Mouse (Mus musculus) intestine, postnatal 0 days (tissue): ENCODE measurements around the gene Aim2. TPM values are rescaled to one million over a fixed set of nuclear protein-coding genes. Genes with fewer than 3 reads are reported as not detected.
"Not testable (repeated sequence)": the region's sequence is repeated elsewhere in the genome, so short reads cannot be mapped to it uniquely, and the experiment has no call there.

Experiments
- ATAC-seq: fragments of 200-750 bp; cut with Nextera tagmentation; 2 replicates; pipeline ENCODE4 v1.8.0; 2017; ENCODE audit warnings: mild to moderate bottlenecking, moderate TSS enrichment, moderate library complexity
- H3K27ac ChIP-seq: fragments of 300-500 bp; sonication (generic); 2 replicates; pipeline ENCODE4 v1.5.1; 2014; ENCODE audit warnings: mild to moderate bottlenecking, low read depth, low read length, moderate library complexity
- H3K27me3 ChIP-seq: fragments of 300-500 bp; sonication (generic); replicated peaks from 2 replicates; pipeline ENCODE4 v1.6.1; 2014; ENCODE audit warnings: low read length, mixed read lengths; ENCODE audit not compliant: control insufficient read depth, insufficient read depth
- H3K36me3 ChIP-seq: fragments of 300-500 bp; sonication (generic); 2 replicates; pipeline ENCODE4 v1.6.1; 2014; ENCODE audit warnings: mild to moderate bottlenecking, moderate library complexity; ENCODE audit not compliant: control insufficient read depth, insufficient read depth
- H3K4me1 ChIP-seq: fragments of 300-500 bp; sonication (generic); replicated peaks from 2 replicates; pipeline ENCODE4 v1.6.1; 2014; ENCODE audit warnings: antibody characterized with exemption, low read length, mixed read lengths; ENCODE audit not compliant: control insufficient read depth, insufficient read depth
- H3K4me2 ChIP-seq: fragments of 300-500 bp; sonication (generic); replicated peaks from 2 replicates; pipeline ENCODE4 v1.6.1; 2014; ENCODE audit warnings: low read depth, mild to moderate bottlenecking, moderate library complexity
- H3K4me3 ChIP-seq: fragments of 300-500 bp; sonication (generic); 2 replicates; pipeline ENCODE4 v1.5.1; 2014; ENCODE audit warnings: low read depth, low read length
- H3K9ac ChIP-seq: fragments of 300-500 bp; sonication (generic); 2 replicates; pipeline ENCODE4 v1.6.1; 2014; ENCODE audit warnings: mild to moderate bottlenecking, low read depth, low read length
- H3K9me3 ChIP-seq: fragments of 300-500 bp; sonication (generic); 2 replicates; pipeline ENCODE4 v1.6.1; 2016; ENCODE audit warnings: mixed run types; ENCODE audit not compliant: control insufficient read depth
- CTCF ChIP-seq: sonication (generic); IDR thresholded peaks from 2 replicates; pipeline ENCODE4 v1.5.1; 2016; ENCODE audit warnings: low read depth, mild to moderate bottlenecking, control low read depth, antibody characterized with exemption, moderate library complexity
- WGBS: fragments of 180-500 bp; shearing (Covaris S2); extraction: QIAGEN DNeasy Blood & Tissue Kit; methylation state at CpG from one replicate; pipeline ENCODE4 v1.1.7; 2014; 5-methylcytosine and 5-hydroxymethylcytosine counted together
- polyA plus RNA-seq: library from polyadenylated mRNA; unstranded; fragments of >200 nt; fragmentation: Nextera tagmentation; extraction: Ambion mirVana; gene quantifications from 2 replicates; pipeline ENCODE4 v1.2.1, GENCODE M21; 2015

The Aim2 gene
- polyA plus RNA-seq, 1 experiment from 2014 or later = 3.1 TPM

DNA sequence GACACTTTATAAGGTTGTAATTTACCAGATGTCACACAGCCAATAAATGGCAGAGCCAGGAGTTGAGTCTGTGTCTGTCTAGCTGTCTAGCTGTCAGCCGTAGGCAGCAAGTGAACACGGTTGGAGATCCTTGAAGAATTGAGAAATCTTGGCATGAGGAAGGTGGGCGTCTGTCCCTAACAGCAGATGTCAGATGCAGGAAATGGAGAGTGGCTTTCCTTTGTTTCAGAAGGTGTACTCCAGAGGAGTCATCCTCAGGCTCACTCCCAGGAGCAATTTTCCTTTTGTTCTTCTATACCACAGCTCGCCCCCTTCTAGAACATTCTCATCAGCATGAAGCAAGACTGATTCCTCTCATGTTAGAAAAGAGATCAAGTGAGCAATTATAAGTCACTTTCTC is 99.9 kb downstream of the Aim2 start:
- no peak overlapping the region for H3K27ac ChIP-seq
- no peaks in the 10 kb centered on the region for H3K9me3 ChIP-seq
- no peak overlapping the region for H3K4me3 ChIP-seq
- WGBS = 90% methylated on average over 4 of the region's 4 CpGs
- no peak for ATAC-seq
- no peaks in the 10 kb centered on the region for H3K4me1 ChIP-seq
- H3K36me3 ChIP-seq = no peaks in the 10 kb centered on the region
- no peak for TF ChIP-seq CTCF
- H3K4me2 ChIP-seq = no peak overlapping the region
- H3K9ac ChIP-seq = no peak overlapping the region
- no peaks in the 10 kb centered on the region for H3K27me3 ChIP-seq

DNA sequence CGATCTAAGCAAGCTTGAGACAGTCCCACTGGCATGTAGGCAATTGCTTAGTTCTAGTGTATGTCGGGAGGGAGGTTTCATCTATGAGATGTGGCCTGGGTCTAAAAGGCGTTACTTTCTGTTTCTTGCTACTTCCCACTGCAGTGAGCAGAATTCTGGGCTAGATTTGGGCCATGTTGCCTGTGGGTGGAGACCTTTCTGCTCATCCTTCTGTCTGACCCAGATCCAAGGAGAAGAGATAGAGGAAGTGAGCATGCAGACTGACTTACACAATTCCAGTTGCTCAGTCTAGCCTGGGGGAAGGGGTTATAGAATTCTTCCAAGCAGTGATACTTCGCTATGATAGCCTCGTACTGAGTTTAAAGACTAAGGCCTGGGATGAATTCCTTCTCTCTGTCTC is 101.0 kb downstream of the Aim2 start:
- no peak overlapping the region for H3K4me2 ChIP-seq
- no peak for ATAC-seq
- no peak for TF ChIP-seq CTCF
- H3K9ac ChIP-seq = no peak overlapping the region
- no peak overlapping the region for H3K4me3 ChIP-seq
- WGBS = 95% methylated on average over 5 of the region's 5 CpGs
- H3K4me1 ChIP-seq = no peaks in the 10 kb centered on the region
- H3K9me3 ChIP-seq = no peaks in the 10 kb centered on the region
- no peak overlapping the region for H3K27ac ChIP-seq
- no peaks in the 10 kb centered on the region for H3K27me3 ChIP-seq
- no peaks in the 10 kb centered on the region for H3K36me3 ChIP-seq

GRCm38 (mm10) chr1:173456139-173456754 is 105.6 kb downstream of the Aim2 start:
- no peak overlapping the region for H3K9ac ChIP-seq
- TF ChIP-seq CTCF = peak; percentile 87
- H3K27ac ChIP-seq = no peak overlapping the region
- H3K36me3 ChIP-seq = no peaks in the 10 kb centered on the region
- no peak overlapping the region for H3K4me2 ChIP-seq
- no peaks in the 10 kb centered on the region for H3K4me1 ChIP-seq
- no peaks in the 10 kb centered on the region for H3K27me3 ChIP-seq
- no peaks in the 10 kb centered on the region for H3K9me3 ChIP-seq
- WGBS = 43% methylated on average over 7 of the region's 7 CpGs
- no peak for ATAC-seq
- H3K4me3 ChIP-seq = no peak overlapping the region

GRCm38 (mm10) chr1:173456761-173457160 is 106.1 kb downstream of the Aim2 start:
- Histone ChIP-seq H3K36me3 (no peaks in the 10 kb centered on the region), H3K27ac (no peak overlapping the region), H3K4me3 (no peak overlapping the region), H3K4me2 (no peak overlapping the region), H3K4me1 (no peaks in the 10 kb centered on the region), H3K27me3 (no peaks in the 10 kb centered on the region), H3K9me3 (no peaks in the 10 kb centered on the region), H3K9ac (no peak overlapping the region)
- WGBS = 79% methylated on average over 5 of the region's 5 CpGs
- TF ChIP-seq CTCF = no peak
- ATAC-seq = no peak

- not testable (repeated sequence) for ATAC-seq
- 82% methylated on average over 5 of the region's 5 CpGs for WGBS
Observed at GRCm38 (mm10) chr1:173480399-173481181, 129.9 kb downstream of the Aim2 start.

DNA sequence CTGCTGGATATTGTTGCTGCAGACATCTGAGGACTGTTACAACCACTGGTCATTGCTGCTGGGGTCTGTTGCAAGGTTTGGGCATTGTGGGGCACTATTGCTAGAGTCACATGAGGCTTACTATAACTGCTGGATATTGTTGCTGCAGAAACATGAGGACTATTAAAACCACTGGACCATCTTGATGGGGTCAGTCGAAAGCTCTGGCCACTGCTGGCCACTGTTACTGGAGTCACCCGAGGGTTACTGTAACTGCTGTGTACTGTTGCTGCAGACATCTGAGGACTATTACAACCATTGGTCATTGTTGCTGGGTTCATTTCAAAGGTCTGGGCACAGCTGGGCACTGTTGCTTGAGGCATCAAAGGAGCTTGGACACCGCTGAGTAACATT is 130.5 kb downstream of the Aim2 start:
- H3K4me2 ChIP-seq, H3K9me3 ChIP-seq, H3K27me3 ChIP-seq, ATAC-seq, H3K27ac ChIP-seq, H3K4me3 ChIP-seq, H3K36me3 ChIP-seq, H3K4me1 ChIP-seq, H3K9ac ChIP-seq: not testable (repeated sequence)
- 89% methylated on average over 3 of the region's 3 CpGs for WGBS

More at GRCm38 (mm10) chr1:173480399-173481181, 129.9 kb downstream of the Aim2 start:
- not testable (repeated sequence) for H3K27me3 ChIP-seq, H3K4me2 ChIP-seq, H3K9ac ChIP-seq, H3K36me3 ChIP-seq, H3K27ac ChIP-seq, H3K9me3 ChIP-seq, H3K4me3 ChIP-seq, H3K4me1 ChIP-seq

- WGBS = 64% methylated on average over 3 of the region's 3 CpGs
Observed at GRCm38 (mm10) chr1:173490812-173491480, 140.3 kb downstream of the Aim2 start, which contains the start of gene Ifi206. Gene Ifi206 (minus strand): TSS chr1:173491041.

GRCm38 (mm10) chr1:173491483-173491882 is 140.8 kb downstream of the Aim2 start:
- not testable (repeated sequence) for H3K27me3 ChIP-seq, H3K4me3 ChIP-seq, H3K4me2 ChIP-seq, H3K9ac ChIP-seq, H3K36me3 ChIP-seq, ATAC-seq, H3K27ac ChIP-seq, H3K9me3 ChIP-seq, H3K4me1 ChIP-seq

More at GRCm38 (mm10) chr1:173490812-173491480, 140.3 kb downstream of the Aim2 start, which contains the start of gene Ifi206:
- not testable (repeated sequence) for H3K4me2 ChIP-seq, H3K27me3 ChIP-seq, H3K4me3 ChIP-seq, ATAC-seq, H3K9me3 ChIP-seq, H3K27ac ChIP-seq, H3K4me1 ChIP-seq, H3K36me3 ChIP-seq, H3K9ac ChIP-seq

- not testable (repeated sequence) for H3K4me3 ChIP-seq, H3K4me1 ChIP-seq, H3K27ac ChIP-seq, H3K9me3 ChIP-seq, H3K27me3 ChIP-seq, H3K9ac ChIP-seq, ATAC-seq, H3K36me3 ChIP-seq, H3K4me2 ChIP-seq
- WGBS = 95% methylated on average over 2 of the region's 2 CpGs
Observed at GRCm38 (mm10) chr1:173510595-173510994, 159.9 kb downstream of the Aim2 start.
